Mouse (Mus musculus): ENCODE data around the gene Ush2a.

GRCm38 (mm10) chr1:188997921-188998320 lies 736.1 kb downstream of the Ush2a start:
- TF ChIP-seq POLR2A (IDR thresholded peaks at IDR 0.05; ENCODE audit: borderline replicate concordance, extremely low read depth, low read depth, low read length) (no peak), CTCF (IDR thresholded peaks at IDR 0.05; ENCODE audit: insufficient read depth, low read length) (no peak)

Measured in lung, adult 2 months (tissue).